Mouse (Mus musculus) neural tube, embryonic 14.5 days (tissue): Measurements from ENCODE around the gene Sae1. TPM values are rescaled to one million over a fixed set of nuclear protein-coding genes. Genes with fewer than 3 reads are reported as not detected.

Experiments used
- ATAC-seq: fragments of 200-750 bp; cut with Nextera tagmentation; 2 replicates; pipeline ENCODE4 v1.8.0; 2017; ENCODE audit warnings: low read depth, mild to moderate bottlenecking, moderate TSS enrichment, moderate library complexity
- H3K27ac ChIP-seq: fragments of 300-500 bp; sonication (generic); 2 replicates; pipeline ENCODE4 v1.5.1; 2014; ENCODE audit warnings: low read depth, mild to moderate bottlenecking, control low read depth, low read length, moderate library complexity, mixed read lengths
- H3K27me3 ChIP-seq: fragments of 300-500 bp; sonication (generic); 2 replicates; pipeline ENCODE4 v1.6.1; 2014; ENCODE audit warnings: low read length; ENCODE audit not compliant: control insufficient read depth, insufficient read depth
- H3K36me3 ChIP-seq: fragments of 300-500 bp; sonication (generic); 2 replicates; pipeline ENCODE4 v1.6.1; 2014; ENCODE audit warnings: low read length, mixed read lengths; ENCODE audit not compliant: control insufficient read depth, insufficient read depth
- H3K4me1 ChIP-seq: fragments of 300-500 bp; sonication (generic); 2 replicates; pipeline ENCODE4 v1.6.1; 2014; ENCODE audit warnings: low read length; ENCODE audit not compliant: control insufficient read depth, insufficient read depth
- H3K4me2 ChIP-seq: fragments of 300-500 bp; sonication (generic); 2 replicates; pipeline ENCODE4 v1.6.1; 2014; ENCODE audit warnings: mild to moderate bottlenecking, low read depth, low read length, control low read depth
- H3K4me3 ChIP-seq: fragments of 300-500 bp; sonication (generic); 2 replicates; pipeline ENCODE4 v1.5.1; 2014; ENCODE audit warnings: low read depth, low read length, control low read depth, mixed read lengths
- H3K9ac ChIP-seq: fragments of 300-500 bp; sonication (generic); replicated peaks from 2 replicates; pipeline ENCODE4 v1.6.1; 2014; ENCODE audit warnings: low read depth, mild to moderate bottlenecking, control low read depth, low read length, mixed read lengths
- H3K9me3 ChIP-seq: fragments of 300-500 bp; sonication (generic); 2 replicates; pipeline ENCODE4 v1.6.1; 2016; ENCODE audit warnings: low read length; ENCODE audit not compliant: control insufficient read depth
- WGBS: fragments of 180-500 bp; shearing (Covaris S2); extraction: QIAGEN DNeasy Blood & Tissue Kit; methylation state at CpG from one replicate; pipeline ENCODE4 v1.1.7; 2014; 5-methylcytosine and 5-hydroxymethylcytosine counted together
- polyA plus RNA-seq: library from polyadenylated mRNA; unstranded; fragments of >200 nt; fragmentation: Nextera tagmentation; extraction: Ambion mirVana; gene quantifications from 2 replicates; pipeline ENCODE4 v1.2.1, GENCODE M21; 2014

The Sae1 gene
- polyA plus RNA-seq, 1 experiment from 2014 or later = 197 TPM

DNA sequence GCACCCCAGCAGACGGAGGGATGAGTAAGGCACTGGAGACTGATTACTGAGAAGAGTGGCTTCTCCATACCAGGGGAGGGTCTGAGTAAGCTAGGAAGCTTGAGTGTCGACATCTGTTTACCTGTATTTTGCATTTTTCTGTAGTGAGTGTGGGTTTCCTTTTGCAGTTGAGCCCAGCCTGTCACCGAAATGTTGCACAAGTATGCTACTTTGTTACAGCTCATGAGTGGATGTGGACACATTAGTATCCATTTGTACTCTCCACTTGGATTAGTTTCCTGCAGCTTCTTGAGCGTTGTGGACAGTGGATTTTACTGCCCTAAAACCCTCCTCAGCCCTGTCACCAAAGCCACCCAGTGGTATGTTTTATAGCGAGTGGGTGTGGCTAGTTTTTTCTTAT lies 31.1 kb upstream of the Sae1 start:
- no peak for ATAC-seq
- no peak overlapping the region for H3K4me2 ChIP-seq
- H3K4me1 ChIP-seq = no peaks in the 10 kb centered on the region
- H3K36me3 ChIP-seq = peaks cover 51% of the 10 kb centered on the region
- H3K27me3 ChIP-seq = no peaks in the 10 kb centered on the region
- no peak overlapping the region for H3K4me3 ChIP-seq
- no peaks in the 10 kb centered on the region for H3K9me3 ChIP-seq
- H3K27ac ChIP-seq = no peak overlapping the region
- H3K9ac ChIP-seq = no peak overlapping the region
- WGBS = 92% methylated on average over 5 of the region's 5 CpGs

DNA sequence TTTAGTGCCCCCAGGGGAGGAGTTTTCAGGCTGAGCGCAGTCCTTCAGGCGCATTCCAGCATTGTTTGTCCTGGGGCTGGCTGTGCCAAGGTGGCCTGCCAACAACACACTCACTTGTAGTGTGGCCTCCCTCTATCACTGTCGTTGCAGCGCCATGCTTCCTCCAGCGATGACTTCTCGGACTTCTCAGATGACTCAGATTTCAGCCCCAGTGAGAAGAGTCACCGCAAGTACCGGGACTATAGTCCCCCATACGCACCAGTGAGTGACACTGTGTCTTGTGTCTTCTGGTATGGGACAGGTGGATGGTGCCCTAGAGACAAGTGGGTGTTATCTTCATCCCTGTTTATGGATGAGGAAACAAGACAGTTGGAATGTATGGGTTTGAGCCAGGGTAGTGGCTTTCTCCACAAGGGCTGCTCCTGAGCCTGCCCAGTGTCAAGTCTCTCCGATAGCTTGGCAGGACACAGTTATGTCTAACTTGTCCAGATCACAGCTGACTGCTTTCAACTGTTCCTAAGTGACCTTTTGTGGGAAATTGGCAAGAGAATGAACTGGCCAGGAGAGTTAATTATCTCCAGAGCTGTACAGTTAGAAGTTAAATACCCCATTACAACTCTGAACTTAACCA lies 29.6 kb upstream of the Sae1 start:
- Histone ChIP-seq H3K27me3 (no peaks in the 10 kb centered on the region), H3K4me3 (no peak overlapping the region), H3K9ac (no peak overlapping the region), H3K9me3 (no peaks in the 10 kb centered on the region), H3K27ac (no peak overlapping the region), H3K4me1 (0 out of 2 replicates have a peak, but pooled peaks cover 3% of the 10 kb centered on the region), H3K4me2 (no peak overlapping the region), H3K36me3 (peaks cover 46% of the 10 kb centered on the region)
- ATAC-seq = no peak
- 86% methylated on average over 10 of the region's 10 CpGs for WGBS

DNA sequence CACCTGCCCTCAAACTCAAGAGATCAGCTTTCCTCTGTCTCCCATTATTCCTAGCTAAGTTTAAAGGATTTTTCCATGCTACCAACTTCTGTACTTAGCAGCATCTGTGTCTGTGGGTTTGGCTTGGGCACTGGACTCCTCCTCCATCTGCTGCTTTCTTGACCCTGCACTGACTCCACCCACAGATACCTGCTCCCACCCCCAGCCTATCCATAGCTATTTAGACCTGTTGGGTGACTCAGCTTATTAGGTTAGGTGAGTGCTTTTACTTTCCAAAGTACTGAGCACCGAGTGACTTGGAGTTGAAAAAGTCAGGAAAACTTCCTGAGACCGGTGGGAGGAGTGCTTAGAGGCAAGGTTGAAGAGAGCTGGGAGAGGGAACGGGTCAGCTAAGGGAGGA lies 27.8 kb upstream of the Sae1 start:
- H3K9ac ChIP-seq = no peak overlapping the region
- WGBS = 83% methylated on average over 3 of the region's 3 CpGs
- H3K36me3 ChIP-seq = peaks cover 28% of the 10 kb centered on the region
- no peak overlapping the region for H3K4me3 ChIP-seq
- H3K27ac ChIP-seq = no peak overlapping the region
- no peaks in the 10 kb centered on the region for H3K9me3 ChIP-seq
- no peaks in the 10 kb centered on the region for H3K27me3 ChIP-seq
- peaks cover 3% of the 10 kb centered on the region; the same call in 1 of the 2 replicates for H3K4me1 ChIP-seq
- no peak overlapping the region for H3K4me2 ChIP-seq
- ATAC-seq = no peak

DNA sequence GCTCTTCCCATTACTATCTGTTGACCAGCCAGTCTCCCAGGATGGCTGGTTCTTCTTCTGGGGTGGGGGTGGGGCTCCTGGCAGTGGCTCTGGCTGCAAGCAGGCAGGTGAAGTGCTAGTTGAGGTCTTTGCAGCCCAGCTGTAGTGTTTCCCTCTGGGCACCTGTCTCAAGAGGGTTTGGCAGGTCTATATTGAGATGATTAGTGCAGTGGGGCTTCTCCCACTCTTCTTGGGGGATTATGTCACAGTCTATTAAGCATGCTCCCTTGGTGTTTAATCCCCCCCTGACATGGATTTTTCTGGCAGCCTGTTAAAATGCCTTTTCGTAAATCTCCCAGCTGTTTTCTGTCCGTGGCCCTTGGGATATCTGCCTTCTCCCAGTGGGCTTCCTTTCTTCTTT lies 25.3 kb upstream of the Sae1 start:
- no peak overlapping the region for H3K9ac ChIP-seq
- 49% methylated on average over 2 of the region's 2 CpGs for WGBS

DNA sequence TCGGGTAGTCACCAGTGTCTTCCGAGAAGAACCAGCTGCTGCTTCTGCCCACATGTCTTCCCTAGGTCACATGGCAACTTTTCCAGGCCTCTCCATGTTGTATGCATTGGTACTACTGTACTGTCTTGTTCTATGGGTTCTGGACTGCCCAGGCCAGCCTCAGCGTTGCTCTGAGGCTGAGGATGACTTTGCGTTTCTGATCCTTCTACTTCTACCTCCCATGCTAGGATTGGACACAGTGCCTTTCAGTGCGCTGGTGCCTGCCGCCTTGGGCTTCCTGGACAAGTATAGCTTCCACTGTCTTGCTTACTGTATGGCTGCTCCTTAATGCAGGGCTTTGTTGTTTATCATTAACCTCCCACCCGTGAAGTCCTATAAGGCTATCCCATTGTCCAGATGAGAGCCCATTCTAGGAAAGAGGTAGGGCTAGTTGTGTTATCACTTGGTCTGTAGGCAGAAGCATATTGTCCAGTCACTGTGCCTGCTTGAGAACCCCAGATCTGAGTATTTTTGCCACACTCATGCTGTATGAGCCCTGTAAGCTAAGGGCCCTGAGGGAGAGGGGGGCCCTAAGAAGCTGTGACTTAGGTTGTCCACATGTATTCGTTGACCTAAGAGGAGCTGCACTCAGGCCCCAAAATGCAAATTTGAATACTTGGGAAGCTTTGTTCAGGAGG lies 24.8 kb upstream of the Sae1 start:
- 92% methylated on average over 8 of the region's 8 CpGs for WGBS
- H3K4me1 ChIP-seq = peaks cover 3% of the 10 kb centered on the region; the same call in 1 of the 2 replicates
- no peak overlapping the region for H3K27ac ChIP-seq
- H3K9ac ChIP-seq = no peak overlapping the region
- no peak for ATAC-seq
- H3K9me3 ChIP-seq = no peaks in the 10 kb centered on the region
- no peaks in the 10 kb centered on the region for H3K27me3 ChIP-seq
- peaks cover 2% of the 10 kb centered on the region; the same call in 1 of the 2 replicates for H3K36me3 ChIP-seq
- no peak overlapping the region for H3K4me2 ChIP-seq
- H3K4me3 ChIP-seq = no peak overlapping the region

More for the DNA sequence above, 25.3 kb upstream of the Sae1 start:
- Histone ChIP-seq H3K36me3 (peaks cover 6% of the 10 kb centered on the region), H3K4me2 (no peak overlapping the region), H3K9me3 (no peaks in the 10 kb centered on the region), H3K27ac (no peak overlapping the region), H3K27me3 (no peaks in the 10 kb centered on the region), H3K4me1 (peaks cover 3% of the 10 kb centered on the region; the same call in 1 of the 2 replicates), H3K4me3 (no peak overlapping the region)
- no peak for ATAC-seq

DNA sequence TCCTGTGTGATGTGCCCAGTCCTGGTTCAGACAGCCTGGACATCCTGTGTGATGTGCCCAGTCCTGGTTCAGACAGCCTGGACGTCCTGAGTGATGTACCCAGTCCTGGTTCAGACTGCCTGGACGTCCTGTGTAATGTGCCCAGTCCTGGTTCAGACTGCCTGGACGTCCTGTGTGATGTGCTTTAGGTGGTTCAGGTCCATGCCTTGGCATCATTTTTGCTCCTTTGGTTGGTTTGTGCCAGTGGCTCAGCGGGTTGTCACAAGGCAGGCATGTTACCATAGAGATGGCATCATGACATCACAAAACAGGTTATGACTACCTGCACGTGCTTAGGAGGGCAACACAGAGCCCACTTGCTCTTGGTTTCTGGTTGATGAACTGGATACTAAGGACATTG lies 23.5 kb upstream of the Sae1 start:
- no peak for ATAC-seq
- no peaks in the 10 kb centered on the region for H3K36me3 ChIP-seq
- H3K4me2 ChIP-seq = no peak overlapping the region
- no peaks in the 10 kb centered on the region for H3K9me3 ChIP-seq
- H3K9ac ChIP-seq = no peak overlapping the region
- H3K27me3 ChIP-seq = no peaks in the 10 kb centered on the region
- no peak overlapping the region for H3K27ac ChIP-seq
- no peak overlapping the region for H3K4me3 ChIP-seq
- WGBS = 93% methylated on average over 5 of the region's 5 CpGs
- peaks cover 7% of the 10 kb centered on the region for H3K4me1 ChIP-seq

DNA sequence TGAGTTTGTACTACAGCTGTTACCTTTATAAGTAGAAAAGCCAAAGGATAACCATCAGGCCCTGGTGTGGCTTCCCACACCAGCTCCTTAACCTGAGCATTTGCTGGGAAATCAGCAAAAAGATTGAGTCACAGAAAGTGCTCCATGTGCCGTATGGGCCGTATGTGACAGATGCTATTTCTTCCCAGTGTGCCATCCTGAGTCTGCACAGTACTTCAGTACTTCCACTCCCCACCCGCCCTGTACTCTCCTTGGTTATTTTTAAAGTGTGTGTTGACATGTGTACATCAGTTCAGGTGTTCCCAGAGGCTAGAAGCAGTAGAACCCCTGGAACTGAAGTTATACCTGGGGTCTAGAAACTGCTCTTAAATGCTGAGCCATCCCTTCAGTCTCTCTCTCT lies 19.4 kb upstream of the Sae1 start:
- no peak overlapping the region for H3K4me2 ChIP-seq
- no peak overlapping the region for H3K27ac ChIP-seq
- H3K36me3 ChIP-seq = no peaks in the 10 kb centered on the region
- WGBS = 91% methylated on average over 3 of the region's 3 CpGs
- no peak for ATAC-seq
- H3K27me3 ChIP-seq = no peaks in the 10 kb centered on the region
- peaks cover 29% of the 10 kb centered on the region for H3K4me1 ChIP-seq
- H3K9ac ChIP-seq = no peak overlapping the region
- H3K9me3 ChIP-seq = no peaks in the 10 kb centered on the region
- H3K4me3 ChIP-seq = no peak overlapping the region

DNA sequence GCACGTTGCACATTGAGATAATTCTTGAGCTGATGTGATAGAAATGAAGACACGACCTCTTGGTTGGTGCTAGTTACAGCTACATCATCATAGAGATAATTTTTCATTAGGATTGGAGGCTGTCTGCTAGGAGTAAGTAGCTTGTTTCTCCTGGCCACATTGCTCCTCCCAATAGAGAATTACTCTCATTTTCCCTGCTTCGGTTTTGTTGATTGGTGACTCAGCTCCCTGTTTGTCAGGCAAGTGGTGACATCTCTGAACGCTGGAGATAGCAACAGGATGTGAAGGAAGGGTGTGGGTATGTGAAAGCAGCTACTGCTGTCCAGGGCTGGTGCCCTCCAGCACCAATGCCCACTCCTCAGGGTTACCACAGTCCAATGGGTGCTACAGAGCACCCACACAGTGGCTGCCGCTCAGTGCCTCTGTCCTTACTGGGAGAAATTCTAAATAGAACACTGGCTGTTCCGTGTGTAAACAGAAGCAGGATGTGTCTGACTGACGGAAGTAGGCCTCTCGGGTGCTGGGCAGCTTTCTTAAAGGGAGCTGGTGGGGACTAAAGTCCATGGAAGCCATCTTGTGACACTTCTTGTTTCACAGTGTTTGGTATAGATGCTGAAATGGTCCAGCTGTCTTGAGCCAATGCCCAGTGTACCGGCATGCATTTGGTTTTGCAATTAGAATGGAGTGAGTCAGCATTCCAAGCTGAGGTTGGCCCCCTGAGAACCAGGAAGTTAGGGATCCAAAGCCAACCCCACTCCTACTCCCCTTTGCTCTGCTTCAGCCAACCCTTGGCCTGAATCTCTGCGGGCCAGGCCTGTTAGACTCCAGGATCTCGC lies 18.1 kb upstream of the Sae1 start:
- WGBS = 68% methylated on average over 11 of the region's 11 CpGs
- no peak for ATAC-seq
- Histone ChIP-seq H3K4me1 (peaks cover 29% of the 10 kb centered on the region), H3K27me3 (no peaks in the 10 kb centered on the region), H3K4me3 (peak overlapping the region; percentile 4; the same call in 1 of the 2 replicates), H3K9me3 (no peaks in the 10 kb centered on the region), H3K27ac (peak overlapping the region; percentile 55), H3K9ac (peak overlapping the region; percentile 42; the same call in 1 of the 2 replicates), H3K4me2 (peak overlapping the region; percentile 34), H3K36me3 (no peaks in the 10 kb centered on the region)

DNA sequence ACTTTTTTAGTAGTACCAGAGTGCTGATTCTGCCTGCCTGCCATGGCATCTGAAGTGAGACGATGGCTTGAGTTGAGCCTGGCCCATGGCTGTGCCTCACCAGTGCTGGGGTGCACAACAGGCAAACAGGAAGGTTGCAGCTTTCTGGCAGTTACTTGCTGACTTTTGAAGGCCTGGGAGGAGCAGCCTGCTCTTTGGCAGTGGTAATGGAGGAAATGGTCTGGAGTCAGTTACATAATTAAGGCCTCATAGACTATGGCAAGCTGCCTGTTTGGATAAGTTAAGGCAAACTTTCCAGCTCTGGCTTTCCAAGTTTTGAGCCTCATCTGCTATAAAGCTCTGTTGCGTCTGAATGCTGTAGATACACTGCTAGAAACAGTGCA lies 17.5 kb upstream of the Sae1 start:
- WGBS = 70% methylated on average over 2 of the region's 2 CpGs
- Histone ChIP-seq H3K27ac (peak overlapping the region; percentile 55; the same call in 1 of the 2 replicates), H3K4me2 (peak overlapping the region; percentile 35; the same call in 1 of the 2 replicates), H3K9ac (no peak overlapping the region), H3K9me3 (no peaks in the 10 kb centered on the region), H3K4me3 (no peak overlapping the region), H3K36me3 (no peaks in the 10 kb centered on the region), H3K27me3 (no peaks in the 10 kb centered on the region), H3K4me1 (peaks cover 29% of the 10 kb centered on the region)
- no peak for ATAC-seq
